Mouse (Mus musculus) gastrocnemius, adult 18-20 months (tissue): Measurements from ENCODE around the gene Rdh8. TPM values are rescaled to one million over a fixed set of nuclear protein-coding genes. Genes with fewer than 3 reads are reported as not detected.

Source experiments
- total RNA-seq, 2 experiments: library from RNA; stranded (reverse); gene quantifications; 2 replicates each; pipeline ENCODE4 v1.2.3; 2021

Gene Rdh8
- total RNA-seq, 2 experiments from 2014 or later, result 0.48 to 1.7 TPM

Other genes with a start within 250 kb of the Rdh8 start
- gene Zfp846, start 237.2 kb upstream of the Rdh8 start, total RNA-seq, result 1 to 10 TPM; 1.7 to 2.3 TPM
- 100 to 1,000 TPM; 210 to 236 TPM for gene Ubl5, start 175.6 kb upstream of the Rdh8 start, total RNA-seq
- gene Fbxl12, start 173.7 kb upstream of the Rdh8 start, total RNA-seq, result 1 to 10 TPM; 3.7 to 4.6 TPM
- 10 to 100 TPM; 12.4 to 14.8 TPM for gene Pin1, start 166.4 kb upstream of the Rdh8 start, total RNA-seq
- under 1 TPM in 1 of 2 experiments, not detected in 1; 0.11 TPM for gene Olfm2, start 72.2 kb upstream of the Rdh8 start, total RNA-seq
- gene Col5a3, start 3.4 kb upstream of the Rdh8 start, total RNA-seq, result 10 to 100 TPM; 14.4 to 15.4 TPM
- 1 to 10 TPM; 1.8 to 2.8 TPM for gene A230050P20Rik, start 50.1 kb downstream of the Rdh8 start, total RNA-seq
- 1 to 10 TPM; 5.9 to 7.3 TPM for gene Angptl6, start 61.2 kb downstream of the Rdh8 start, total RNA-seq
- 1 to 10 TPM; 6.6 to 6.9 TPM for gene Ppan, start 69.7 kb downstream of the Rdh8 start, total RNA-seq
- gene Eif3g, start 80.1 kb downstream of the Rdh8 start, total RNA-seq, result 100 to 1,000 TPM in 1 of 2 experiments, 10 to 100 TPM in 1; 98.6 to 100 TPM
- gene Dnmt1, start 141.4 kb downstream of the Rdh8 start, total RNA-seq, result 1 to 10 TPM; 6.0 to 6.7 TPM
- gene S1pr2, start 158.3 kb downstream of the Rdh8 start, total RNA-seq, result 1 to 10 TPM in 1 of 2 experiments, under 1 TPM in 1; 0.68 to 1.9 TPM
- 10 to 100 TPM; 57.9 to 58.8 TPM for gene Mrpl4, start 184.2 kb downstream of the Rdh8 start, total RNA-seq
- 1 to 10 TPM; 1.6 to 3.0 TPM for gene Icam1, start 197.5 kb downstream of the Rdh8 start, total RNA-seq
- 1 to 10 TPM; 1.4 to 2.8 TPM for gene Icam4, start 210.9 kb downstream of the Rdh8 start, total RNA-seq
- gene Icam5, start 213.6 kb downstream of the Rdh8 start, total RNA-seq, result not detected
- not detected for gene Zglp1, start 248.6 kb downstream of the Rdh8 start, total RNA-seq